9 mouse cellular contexts compared by ENCODE assay signal in genomic region chr10:99161987-99162582, GRCm38 (mm10). TPM values are rescaled to one million over a fixed set of nuclear protein-coding genes. Genes with fewer than 3 reads are reported as not detected.
DNase-seq lines count a peak whose midpoint lies in the region; ATAC-seq and TF ChIP-seq lines count a peak whose summit lies in the region.
"Had no signal": no experiment of that assay in that cellular context is flagged by ENCODE, and none has a peak within 500 bp of the region (broad histone marks: within the 10 kb centered on the region; RNA-seq: fewer than 3 reads in every experiment).

No protein-coding gene starts in this region.

- H3K9me3 ChIP-seq in liver, embryonic 11.5 days (ENCODE audit: control insufficient read depth, low read length), result no peaks in the 10 kb centered on the region
- H3K9me3 ChIP-seq in midbrain, embryonic 13.5 days, result no peaks in the 10 kb centered on the region

- WGBS in liver, adult 2 months, result 53% methylated on average over 8 of the region's 8 CpGs
- 41% methylated on average over 8 of the region's 8 CpGs for WGBS in liver, embryonic 11.5 days
- 35% methylated on average over 8 of the region's 8 CpGs for WGBS in midbrain, embryonic 13.5 days

- peaks cover 5% of the 10 kb centered on the region; the same call in 1 of the 2 replicates for H3K4me1 ChIP-seq in liver, adult 2 months (ENCODE audit: control insufficient read depth, insufficient read depth, low read length)
- 0 out of 2 replicates have a peak, but pooled peaks cover 2% of the 10 kb centered on the region for H3K4me1 ChIP-seq in liver, embryonic 11.5 days (replicated peaks; ENCODE audit: control insufficient read depth, insufficient read depth, low read length)
- 0 out of 2 replicates have a peak, but pooled peaks cover 6% of the 10 kb centered on the region for H3K4me1 ChIP-seq in midbrain, embryonic 13.5 days (replicated peaks)

- no peaks in the 10 kb centered on the region for H3K36me3 ChIP-seq in liver, adult 2 months (ENCODE audit: control insufficient read depth, insufficient read depth, low read length)
- no peaks in the 10 kb centered on the region for H3K36me3 ChIP-seq in liver, embryonic 11.5 days (ENCODE audit: control insufficient read depth, insufficient read depth, low read length)
- H3K36me3 ChIP-seq in midbrain, embryonic 13.5 days, result peaks cover 5% of the 10 kb centered on the region

- no peak overlapping the region for H3K27ac ChIP-seq in liver, adult 2 months (replicated peaks; ENCODE audit: insufficient read depth, low read depth, low read length)
- H3K27ac ChIP-seq in liver, embryonic 11.5 days (ENCODE audit: low read depth, low read length), result no peak overlapping the region
- no peak overlapping the region for H3K27ac ChIP-seq in midbrain, embryonic 13.5 days

- no peaks in the 10 kb centered on the region for H3K27me3 ChIP-seq in liver, adult 2 months (ENCODE audit: control insufficient read depth, insufficient read depth, low read length)
- no peaks in the 10 kb centered on the region for H3K27me3 ChIP-seq in liver, embryonic 11.5 days (replicated peaks; ENCODE audit: control insufficient read depth, insufficient read depth, low read length)
- no peaks in the 10 kb centered on the region for H3K27me3 ChIP-seq in midbrain, embryonic 13.5 days

- peak; percentile 60 for TF ChIP-seq CTCF in liver, adult 2 months (IDR thresholded peaks at IDR 0.05; ENCODE audit: low read depth, low read length)

- DNase-seq in adrenal gland, postnatal 14 days, result peak; percentile 43
- DNase-seq in adrenal gland, adult 8-10 months, result no peak
- no peak for DNase-seq in liver, adult 2 months (ENCODE audit: extremely low read depth, low read depth, low spot score)
- DNase-seq in liver, embryonic 11.5 days (ENCODE audit: low spot score), result no peak
- peak; percentile 24 for DNase-seq in c-Kit-positive CD71-positive TER-119-positive erythroid progenitor cells, embryonic 14.5 days (ENCODE audit: low spot score)
- DNase-seq in heart, postnatal 4 days, result peak; percentile 30
- no peak for DNase-seq in frontal cortex, postnatal 10 days (ENCODE audit: low spot score in 2 of 2)

- H3K4me3 ChIP-seq in liver, adult 2 months (ENCODE audit: insufficient read depth, low read depth, low read length), result no peak overlapping the region
- H3K4me3 ChIP-seq in liver, embryonic 11.5 days (ENCODE audit: low read depth, low read length), result no peak overlapping the region
- no peak overlapping the region for H3K4me3 ChIP-seq in midbrain, embryonic 13.5 days (replicated peaks)

- no peaks in the 10 kb centered on the region for H3K79me2 ChIP-seq in liver, adult 2 months (ENCODE audit: control insufficient read depth, insufficient read depth, low read length)

- H3K9ac ChIP-seq in liver, adult 2 months (ENCODE audit: low read depth, low read length), result no peak overlapping the region
- no peak overlapping the region for H3K9ac ChIP-seq in liver, embryonic 11.5 days (ENCODE audit: low read depth, low read length)
- H3K9ac ChIP-seq in midbrain, embryonic 13.5 days (replicated peaks), result no peak overlapping the region

- TF ChIP-seq POLR2A in liver, adult 2 months (IDR thresholded peaks at IDR 0.05; ENCODE audit: extremely low read depth, insufficient read depth, low read length), result no peak

- ATAC-seq in liver, embryonic 11.5 days (replicated peaks; ENCODE audit: low FRiP score), result no peak
- peak; percentile 58 for ATAC-seq in midbrain, embryonic 13.5 days

- H3K4me2 ChIP-seq in liver, embryonic 11.5 days, result no peak overlapping the region
- no peak overlapping the region for H3K4me2 ChIP-seq in midbrain, embryonic 13.5 days (replicated peaks)

RNA-seq across cellular contexts. Expression of gene Phxr2, which starts 36.0 kb away (rescaled TPM):
- not detected in 2 replicates for total RNA-seq in adrenal gland, postnatal 14 days (2021)
- total RNA-seq in adrenal gland, adult 8-10 months (2022), result not detected
- not detected in 2 replicates for total RNA-seq in liver, adult 2 months (2014; rRNA removed)
- not detected in 2 replicates for polyA plus RNA-seq in liver, adult 2 months (2012; rRNA removed)
- polyA plus RNA-seq in liver, embryonic 11.5 days (2014; fragmentation: Nextera tagmentation; extraction: Ambion mirVana), result 0.14 TPM in 1 of 2 replicates, not detected in the other
- not detected for total RNA-seq in heart, postnatal 4 days (2021)
- not detected in 2 replicates for polyA plus RNA-seq in midbrain, embryonic 13.5 days (2015; fragmentation: Nextera tagmentation; extraction: Ambion mirVana)
- total RNA-seq: layer of hippocampus, adult 18-20 months had no signal

RNA-seq across cellular contexts. Expression of gene Galnt4, which starts 54.1 kb away (rescaled TPM):
- total RNA-seq in adrenal gland, postnatal 14 days (2021), result 6.8 and 6.9 TPM in 2 replicates
- total RNA-seq in adrenal gland, adult 8-10 months (2022), result 1 to 10 TPM; 7.0 to 7.6 (median 7.2) TPM
- total RNA-seq in liver, adult 2 months (2014; rRNA removed), result 6.6 and 6.9 TPM in 2 replicates
- 1.0 and 1.3 TPM in 2 replicates for polyA plus RNA-seq in liver, adult 2 months (2012; rRNA removed)
- 7.0 and 7.8 TPM in 2 replicates for polyA plus RNA-seq in liver, embryonic 11.5 days (2014; fragmentation: Nextera tagmentation; extraction: Ambion mirVana)
- total RNA-seq in heart, postnatal 4 days (2021), result 1 to 10 TPM; 6.1 to 6.3 TPM
- polyA plus RNA-seq in midbrain, embryonic 13.5 days (2015; fragmentation: Nextera tagmentation; extraction: Ambion mirVana), result 3.4 TPM in 2 replicates

RNA-seq across cellular contexts. Expression of gene Poc1b, which starts 55.2 kb away (rescaled TPM):
- total RNA-seq in adrenal gland, postnatal 14 days (2021), result 12.7 and 13.1 TPM in 2 replicates
- 10 to 100 TPM; 12.4 to 23.8 (median 18.0) TPM for total RNA-seq in adrenal gland, adult 8-10 months (2022)
- total RNA-seq in liver, adult 2 months (2014; rRNA removed), result 1.8 and 2.3 TPM in 2 replicates
- polyA plus RNA-seq in liver, adult 2 months (2012; rRNA removed), result 1.7 and 2.0 TPM in 2 replicates
- 19.0 and 20.5 TPM in 2 replicates for polyA plus RNA-seq in liver, embryonic 11.5 days (2014; fragmentation: Nextera tagmentation; extraction: Ambion mirVana)
- total RNA-seq in heart, postnatal 4 days (2021), result 10 to 100 TPM in 1 of 2 experiments, 1 to 10 TPM in 1; 8.6 to 11.2 TPM
- polyA plus RNA-seq in midbrain, embryonic 13.5 days (2015; fragmentation: Nextera tagmentation; extraction: Ambion mirVana), result 12.8 and 13.7 TPM in 2 replicates

Comparison
In these comparisons a context has a peak if more than half of its experiments do, and no peak if none do; other contexts are left out.
1. DNase-seq: peak in adrenal gland, postnatal 14 days (single experiment), c-Kit-positive CD71-positive TER-119-positive erythroid progenitor cells, embryonic 14.5 days (single experiment) and heart, postnatal 4 days (single experiment); none in adrenal gland, adult 8-10 months (single experiment), liver, adult 2 months (single experiment), liver, embryonic 11.5 days (single experiment) and frontal cortex, postnatal 10 days (0 of 2).